Mouse (Mus musculus) NIH3T3 (cell line): ENCODE results near the gene Sstr3.

Experiments
- DNase-seq: peaks from one replicate; pipeline ENCODE4 v3.0.0-alpha.2; 2012; ENCODE audit warnings: low read depth

Gene Sstr3

GRCm38 (mm10) chr15:78544561-78545001 is at the start of gene Sstr3:
TSS of gene Sstr3 (minus strand) at chr15:78544685.
- no peak for DNase-seq

GRCm38 (mm10) chr15:78593896-78594425 is 49.5 kb upstream of the Sstr3 start:
- DNase-seq = no peak

GRCm38 (mm10) chr15:78592452-78592968 is 48.0 kb upstream of the Sstr3 start:
- DNase-seq = no peak

GRCm38 (mm10) chr15:78591680-78592451 is 47.4 kb upstream of the Sstr3 start:
- no peak for DNase-seq

GRCm38 (mm10) chr15:78590785-78591184 is 46.3 kb upstream of the Sstr3 start:
- DNase-seq = no peak

- no peak for DNase-seq
These were observed 45.5 kb upstream of the Sstr3 start for GRCm38 (mm10) chr15:78589936-78590335.

- no peak for DNase-seq
These were observed 44.4 kb upstream of the Sstr3 start for GRCm38 (mm10) chr15:78588900-78589299.

- DNase-seq = no peak
These were observed 43.6 kb upstream of the Sstr3 start for GRCm38 (mm10) chr15:78588049-78588448.

GRCm38 (mm10) chr15:78587050-78587994 is 42.8 kb upstream of the Sstr3 start:
- DNase-seq = peak; percentile 87

- DNase-seq = no peak
These were observed 40.9 kb upstream of the Sstr3 start for GRCm38 (mm10) chr15:78585404-78585803.

- DNase-seq = no peak
These were observed 38.9 kb upstream of the Sstr3 start for GRCm38 (mm10) chr15:78583352-78583751.

GRCm38 (mm10) chr15:78576284-78576810 is 31.9 kb upstream of the Sstr3 start:
- no peak for DNase-seq

- DNase-seq = no peak
These were observed 28.3 kb upstream of the Sstr3 start, which contains the start of gene Rac2 for GRCm38 (mm10) chr15:78572658-78573397. TSS of gene Rac2 (minus strand) at chr15:78572783.

- DNase-seq = no peak
These were observed 27.8 kb upstream of the Sstr3 start for GRCm38 (mm10) chr15:78572270-78572600.

GRCm38 (mm10) chr15:78571554-78572269 is 27.2 kb upstream of the Sstr3 start:
- no peak for DNase-seq

GRCm38 (mm10) chr15:78570170-78570569 is 25.7 kb upstream of the Sstr3 start:
- DNase-seq = no peak

GRCm38 (mm10) chr15:78567608-78568120 is 23.2 kb upstream of the Sstr3 start:
- no peak for DNase-seq

GRCm38 (mm10) chr15:78564764-78565435 is 20.4 kb upstream of the Sstr3 start:
- no peak for DNase-seq

GRCm38 (mm10) chr15:78563937-78564336 is 19.5 kb upstream of the Sstr3 start:
- no peak for DNase-seq

GRCm38 (mm10) chr15:78563344-78563743 is 18.9 kb upstream of the Sstr3 start:
- DNase-seq = no peak
